Mouse (Mus musculus) heart, postnatal 0 days (tissue): ENCODE measurements around the gene Fbln5.

Experiments used
- CTCF ChIP-seq: IDR thresholded peaks from 2 replicates; pipeline ENCODE4 v1.5.1; 2016; ENCODE audit warnings: antibody characterized with exemption, control low read depth, low read depth
- EP300 ChIP-seq: IDR thresholded peaks from 2 replicates; pipeline ENCODE4 v1.6.1; 2016; ENCODE audit warnings: antibody characterized with exemption, low read depth

DNA sequence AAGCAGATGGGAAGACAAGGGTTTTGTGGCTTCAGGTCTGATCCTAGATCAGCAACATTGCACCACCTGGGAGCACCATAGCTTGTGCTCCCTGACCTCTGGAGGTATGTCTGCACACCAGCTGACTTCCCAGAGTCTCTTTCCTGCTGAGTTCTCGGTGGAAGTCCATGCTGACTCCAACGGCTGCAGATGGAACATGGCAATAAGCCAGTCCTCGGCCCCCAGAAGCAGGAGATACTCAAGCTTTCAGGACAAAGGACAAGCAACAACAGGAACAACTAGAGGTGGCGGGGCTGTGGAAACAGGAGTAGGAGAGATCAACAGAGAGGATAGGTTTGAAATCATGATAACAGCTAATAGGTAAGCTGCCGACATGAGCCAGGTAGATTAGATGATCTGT lies 17.1 kb downstream of the Fbln5 start:
- TF ChIP-seq CTCF: no peak
- TF ChIP-seq EP300: no peak
